Mouse (Mus musculus) urinary bladder, postnatal 14 days (tissue): ENCODE data around the gene Nceh1.
"Not testable (repeated sequence)": the region's sequence is repeated elsewhere in the genome, so short reads cannot be mapped to it uniquely, and the experiment has no call there.

Experiments
- DNase-seq: peaks from one replicate; pipeline ENCODE4 v3.0.0; 2021; ENCODE audit warnings: low spot score

Gene Nceh1

GRCm38 (mm10) chr3:27283071-27283713 lies 100.4 kb downstream of the Nceh1 start:
- no peak for DNase-seq

- DNase-seq = no peak
Observed at GRCm38 (mm10) chr3:27283796-27284195, 101.0 kb downstream of the Nceh1 start.

- no peak for DNase-seq
Observed at GRCm38 (mm10) chr3:27284227-27284626, 101.5 kb downstream of the Nceh1 start.

GRCm38 (mm10) chr3:27285072-27285471 lies 102.3 kb downstream of the Nceh1 start:
- no peak for DNase-seq

GRCm38 (mm10) chr3:27288301-27288700 lies 105.5 kb downstream of the Nceh1 start:
- DNase-seq = no peak

GRCm38 (mm10) chr3:27288909-27289308 lies 106.1 kb downstream of the Nceh1 start:
- DNase-seq = peak; percentile 20

- no peak for DNase-seq
Observed at GRCm38 (mm10) chr3:27290285-27290684, 107.5 kb downstream of the Nceh1 start.

- DNase-seq = not testable (repeated sequence)
Observed at GRCm38 (mm10) chr3:27290945-27291344, 108.2 kb downstream of the Nceh1 start.

- not testable (repeated sequence) for DNase-seq
Observed at GRCm38 (mm10) chr3:27291411-27291810, 108.6 kb downstream of the Nceh1 start.

GRCm38 (mm10) chr3:27293645-27294385 lies 111.0 kb downstream of the Nceh1 start:
- no peak for DNase-seq

- DNase-seq = no peak
Observed at GRCm38 (mm10) chr3:27300451-27300850, 117.7 kb downstream of the Nceh1 start.

GRCm38 (mm10) chr3:27302339-27303022 lies 119.7 kb downstream of the Nceh1 start:
- DNase-seq = no peak

- DNase-seq = no peak
Observed at GRCm38 (mm10) chr3:27306815-27307214, 124.0 kb downstream of the Nceh1 start.

GRCm38 (mm10) chr3:27310973-27311372 lies 128.2 kb downstream of the Nceh1 start:
- DNase-seq = no peak

- DNase-seq = no peak
Observed at GRCm38 (mm10) chr3:27311475-27311874, 128.7 kb downstream of the Nceh1 start.

- DNase-seq = no peak
Observed at GRCm38 (mm10) chr3:27314506-27315164, 131.9 kb downstream of the Nceh1 start.

- DNase-seq = peak; percentile 9
Observed at GRCm38 (mm10) chr3:27316559-27317287, 134.0 kb downstream of the Nceh1 start, which contains the start of gene Tnfsf10. TSS of gene Tnfsf10 (plus strand) at chr3:27317028.

- DNase-seq = no peak
Observed at GRCm38 (mm10) chr3:27317288-27318024, 134.7 kb downstream of the Nceh1 start.

- DNase-seq = no peak
Observed at GRCm38 (mm10) chr3:27319650-27320049, 136.9 kb downstream of the Nceh1 start.

- no peak for DNase-seq
Observed at GRCm38 (mm10) chr3:27320613-27321495, 138.1 kb downstream of the Nceh1 start.
